Mouse (Mus musculus): ENCODE measurements around the gene Idnk. TPM values are rescaled to one million over a fixed set of nuclear protein-coding genes. Genes with fewer than 3 reads are reported as not detected.

Idnk gene
- polyA plus RNA-seq, 1 experiment from 2014 or later, result 73.2 TPM

- peak overlapping the region; percentile 39 for H3K4me3 ChIP-seq
- no peak overlapping the region for H3K27ac ChIP-seq
- no peaks in the 10 kb centered on the region for H3K27me3 ChIP-seq
- no peaks in the 10 kb centered on the region for H3K36me3 ChIP-seq (ENCODE audit: poor library complexity, severe bottlenecking)
- 0 out of 2 replicates have a peak overlapping the region, but pooled peaks have one; percentile 31 for H3K9ac ChIP-seq
- peak overlapping the region; percentile 70 for H3K4me2 ChIP-seq
- no peaks in the 10 kb centered on the region for H3K9me3 ChIP-seq (replicated peaks)
- peak; percentile 72 for ATAC-seq
- WGBS, result 45% methylated on average over 5 of the region's 5 CpGs
- H3K4me1 ChIP-seq, result peaks cover 11% of the 10 kb centered on the region; the same call in 1 of the 2 replicates
Measured at GRCm38 (mm10) chr13:58149033-58149558, 8.4 kb upstream of the Idnk start.

DNA sequence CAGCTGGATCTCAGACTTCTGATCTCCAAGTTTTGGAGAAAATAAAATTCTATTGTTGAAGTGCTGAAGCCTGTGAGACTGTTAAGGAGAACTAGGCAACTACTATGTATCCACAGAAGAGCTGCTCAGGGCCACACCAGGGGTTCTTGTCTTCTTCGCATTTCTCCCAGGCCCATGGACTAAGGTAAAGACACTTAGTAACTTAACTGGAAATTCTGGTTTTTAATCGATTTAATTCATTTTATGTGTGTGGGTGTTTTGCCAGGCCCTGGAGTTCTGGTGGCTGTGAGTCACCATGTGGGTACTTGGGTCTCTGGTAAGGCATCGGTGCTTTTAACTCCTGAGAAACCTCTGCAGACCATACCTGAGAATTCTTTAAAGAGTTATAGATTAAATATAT lies 7.8 kb upstream of the Idnk start:
- no peaks in the 10 kb centered on the region for H3K9me3 ChIP-seq (replicated peaks)
- WGBS, result 88% methylated on average over 3 of the region's 3 CpGs
- no peak overlapping the region for H3K27ac ChIP-seq
- H3K4me1 ChIP-seq, result peaks cover 11% of the 10 kb centered on the region; the same call in 1 of the 2 replicates
- H3K9ac ChIP-seq, result no peak overlapping the region
- no peaks in the 10 kb centered on the region for H3K36me3 ChIP-seq (ENCODE audit: poor library complexity, severe bottlenecking)
- no peak overlapping the region for H3K4me3 ChIP-seq
- H3K4me2 ChIP-seq, result no peak overlapping the region; the same call in 1 of the 2 replicates
- no peak for ATAC-seq
- H3K27me3 ChIP-seq, result no peaks in the 10 kb centered on the region

- Histone ChIP-seq H3K4me3 (no peak overlapping the region), H3K36me3 (ENCODE audit: poor library complexity, severe bottlenecking) (no peaks in the 10 kb centered on the region), H3K9me3 (replicated peaks) (no peaks in the 10 kb centered on the region), H3K9ac (no peak overlapping the region), H3K27ac (no peak overlapping the region), H3K27me3 (no peaks in the 10 kb centered on the region), H3K4me1 (peaks cover 11% of the 10 kb centered on the region; the same call in 1 of the 2 replicates), H3K4me2 (no peak overlapping the region)
- ATAC-seq, result no peak
- 79% methylated on average over 11 of the region's 11 CpGs for WGBS
Measured at GRCm38 (mm10) chr13:58150442-58150841, 7.0 kb upstream of the Idnk start.

- Histone ChIP-seq H3K4me3 (no peak overlapping the region), H3K9ac (no peak overlapping the region), H3K4me1 (0 out of 2 replicates have a peak, but pooled peaks cover 7% of the 10 kb centered on the region), H3K4me2 (no peak overlapping the region), H3K27ac (no peak overlapping the region), H3K9me3 (replicated peaks) (no peaks in the 10 kb centered on the region), H3K36me3 (ENCODE audit: poor library complexity, severe bottlenecking) (peaks cover 16% of the 10 kb centered on the region), H3K27me3 (no peaks in the 10 kb centered on the region)
- ATAC-seq, result no peak
- WGBS, result 82% methylated on average over 2 of the region's 2 CpGs
Measured at GRCm38 (mm10) chr13:58156031-58156430, 1.4 kb upstream of the Idnk start.

DNA sequence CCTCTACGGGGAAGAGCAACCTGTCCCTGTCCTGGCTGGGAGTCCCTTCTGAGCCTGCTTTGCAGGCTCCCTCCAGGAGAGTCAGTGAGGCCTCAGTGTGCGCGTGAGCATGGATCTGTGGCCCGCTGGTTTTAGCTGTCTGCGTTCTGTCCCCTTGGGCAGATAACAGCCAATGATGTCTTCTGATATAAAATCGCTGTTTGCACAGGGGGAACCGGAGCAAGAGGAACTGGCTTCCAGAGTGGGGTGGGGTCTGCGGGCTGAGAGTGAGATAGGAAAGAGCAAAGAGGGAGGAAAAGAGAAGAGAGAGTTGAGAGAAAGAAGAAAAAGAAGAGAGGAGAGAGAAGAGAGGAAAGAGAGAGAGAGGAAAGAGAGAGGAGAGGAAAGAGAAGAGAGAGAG lies 413 bp upstream of the Idnk start:
- H3K4me2 ChIP-seq, result peak overlapping the region; percentile 96
- H3K27me3 ChIP-seq, result no peaks in the 10 kb centered on the region

DNA sequence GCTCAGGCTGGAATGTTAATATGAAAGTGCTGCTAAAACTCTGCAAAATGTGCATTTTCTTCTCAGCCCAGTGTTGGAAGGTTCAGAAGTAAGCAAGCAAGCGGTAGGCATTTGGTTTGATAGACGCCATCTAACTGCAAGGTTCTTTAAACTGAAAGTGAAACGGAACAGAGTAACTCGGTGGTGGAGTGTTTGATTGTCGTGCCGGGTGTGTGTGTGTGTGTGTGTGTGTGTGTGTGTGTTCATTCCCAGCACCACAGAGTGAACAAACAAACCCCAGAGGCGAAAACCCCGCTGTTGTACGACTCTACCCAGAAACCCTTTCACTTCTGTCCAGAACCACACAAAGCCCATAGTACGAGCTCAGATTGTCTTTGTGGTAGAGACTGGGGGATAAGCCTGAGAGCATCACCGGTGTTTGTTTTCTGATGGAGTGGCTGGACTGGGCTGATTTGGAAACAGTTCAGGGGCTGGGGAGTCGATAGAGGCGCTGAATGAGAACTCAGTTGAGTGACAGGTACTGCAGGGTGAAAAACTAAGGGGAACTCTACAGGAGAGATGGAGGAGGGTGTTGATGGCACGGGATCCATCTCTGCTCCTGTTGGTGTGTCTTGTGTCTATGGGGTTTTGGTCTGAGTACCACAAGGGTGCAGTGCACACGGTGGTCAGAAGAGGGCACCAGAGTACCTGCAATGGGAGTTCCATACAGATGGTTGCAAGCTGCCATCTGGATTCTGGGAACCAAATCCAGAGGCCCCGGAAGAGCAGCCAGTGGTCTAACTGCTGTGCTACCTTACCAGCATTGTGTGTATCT lies 857 bp downstream of the Idnk start:
- WGBS, result 10% methylated on average over 16 of the region's 16 CpGs
- peak overlapping the region; percentile 93 for H3K4me3 ChIP-seq
- H3K9me3 ChIP-seq (replicated peaks), result no peaks in the 10 kb centered on the region
- no peaks in the 10 kb centered on the region for H3K27me3 ChIP-seq
- H3K9ac ChIP-seq, result peak overlapping the region; percentile 88
- peak; percentile 71 for ATAC-seq
- 0 out of 2 replicates have a peak, but pooled peaks cover 7% of the 10 kb centered on the region for H3K4me1 ChIP-seq
- H3K4me2 ChIP-seq, result peak overlapping the region; percentile 96
- peak overlapping the region; percentile 63 for H3K27ac ChIP-seq
- H3K36me3 ChIP-seq (ENCODE audit: poor library complexity, severe bottlenecking), result peaks cover 36% of the 10 kb centered on the region

More for the DNA sequence above, 413 bp upstream of the Idnk start:
- H3K9ac ChIP-seq, result peak overlapping the region; percentile 88
- WGBS, result 30% methylated on average over 8 of the region's 8 CpGs
- no peak for ATAC-seq
- H3K36me3 ChIP-seq (ENCODE audit: poor library complexity, severe bottlenecking), result peaks cover 26% of the 10 kb centered on the region
- H3K4me1 ChIP-seq, result 0 out of 2 replicates have a peak, but pooled peaks cover 7% of the 10 kb centered on the region
- no peak overlapping the region for H3K27ac ChIP-seq
- H3K4me3 ChIP-seq, result peak overlapping the region; percentile 93
- no peaks in the 10 kb centered on the region for H3K9me3 ChIP-seq (replicated peaks)

DNA sequence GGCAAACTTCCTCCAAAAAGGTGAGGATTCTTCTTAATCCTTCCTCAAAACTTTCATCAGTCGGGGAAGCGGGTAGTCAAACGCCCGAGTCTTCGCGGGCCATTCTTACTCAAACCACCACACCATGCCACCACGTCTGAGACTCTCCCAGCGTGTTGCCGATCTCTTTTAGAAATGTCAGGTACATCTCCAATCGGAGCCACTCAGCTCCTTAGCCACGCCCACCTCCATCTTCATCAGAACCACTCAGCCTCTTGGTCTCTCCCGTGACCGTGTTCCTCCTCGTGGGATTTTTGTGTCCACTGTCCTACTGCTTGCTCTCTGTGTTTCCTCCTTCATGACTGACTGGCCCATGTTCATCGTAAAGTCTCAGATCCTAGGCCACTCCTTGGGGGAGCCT lies 3.3 kb downstream of the Idnk start:
- Histone ChIP-seq H3K4me2 (no peak overlapping the region), H3K36me3 (ENCODE audit: poor library complexity, severe bottlenecking) (peaks cover 52% of the 10 kb centered on the region), H3K4me1 (0 out of 2 replicates have a peak, but pooled peaks cover 7% of the 10 kb centered on the region), H3K27me3 (no peaks in the 10 kb centered on the region), H3K9ac (no peak overlapping the region), H3K4me3 (no peak overlapping the region), H3K27ac (no peak overlapping the region), H3K9me3 (replicated peaks) (no peaks in the 10 kb centered on the region)
- WGBS, result 97% methylated on average over 15 of the region's 15 CpGs
- ATAC-seq, result no peak

DNA sequence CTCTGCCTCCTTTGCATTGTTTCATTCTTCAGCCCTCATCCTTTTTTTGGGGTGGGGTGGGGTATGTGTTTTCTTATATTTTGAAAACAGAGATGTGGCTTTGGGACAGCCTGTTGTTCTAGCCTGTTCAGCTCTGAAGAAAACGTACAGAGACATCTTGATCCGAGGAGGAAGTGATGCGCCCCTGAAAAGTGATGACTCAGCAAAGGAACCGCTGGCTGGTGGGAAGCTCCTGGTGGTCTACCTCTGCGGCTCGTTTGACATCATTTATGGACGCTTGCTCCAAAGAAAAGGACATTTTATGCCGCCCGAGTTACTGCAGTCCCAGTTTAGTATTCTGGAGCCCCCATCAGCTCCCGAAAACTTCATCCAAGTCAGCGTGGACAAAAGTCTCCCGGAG lies 5.9 kb downstream of the Idnk start:
- WGBS, result 96% methylated on average over 12 of the region's 12 CpGs
- no peak overlapping the region for H3K27ac ChIP-seq
- no peak overlapping the region for H3K9ac ChIP-seq
- H3K9me3 ChIP-seq (replicated peaks), result no peaks in the 10 kb centered on the region
- 0 out of 2 replicates have a peak, but pooled peaks cover 5% of the 10 kb centered on the region for H3K4me1 ChIP-seq
- H3K4me2 ChIP-seq, result no peak overlapping the region
- H3K36me3 ChIP-seq (ENCODE audit: poor library complexity, severe bottlenecking), result peaks cover 59% of the 10 kb centered on the region
- H3K4me3 ChIP-seq, result no peak overlapping the region
- H3K27me3 ChIP-seq, result no peaks in the 10 kb centered on the region
- no peak for ATAC-seq

DNA sequence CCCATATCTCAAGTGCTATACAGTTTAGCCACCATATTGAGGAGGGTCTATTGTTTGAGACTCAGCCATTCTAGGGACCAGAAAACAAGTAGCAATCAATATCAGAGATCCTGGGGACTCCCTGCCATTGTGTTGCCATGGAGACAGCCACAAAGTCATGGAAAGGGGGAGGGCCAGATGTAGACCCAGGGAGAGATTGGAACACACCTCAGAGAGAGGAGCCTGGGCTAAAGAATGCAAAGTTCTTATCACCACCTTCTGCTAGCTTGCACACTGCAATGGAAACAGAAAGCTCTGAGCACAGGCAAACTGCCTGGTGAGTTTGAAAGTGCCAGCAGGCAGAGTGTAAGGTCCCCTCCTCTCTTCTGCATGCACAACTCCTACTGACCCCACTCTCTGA lies 10.7 kb downstream of the Idnk start:
- Histone ChIP-seq H3K27ac (no peak overlapping the region), H3K4me2 (no peak overlapping the region)
- no peak for ATAC-seq

GRCm38 (mm10) chr13:58176105-58176504 lies 18.7 kb downstream of the Idnk start:
- H3K4me1 ChIP-seq, result no peaks in the 10 kb centered on the region
- ATAC-seq, result no peak
- no peaks in the 10 kb centered on the region for H3K9me3 ChIP-seq (replicated peaks)
- H3K9ac ChIP-seq, result no peak overlapping the region
- 93% methylated on average over 3 of the region's 3 CpGs for WGBS
- H3K4me2 ChIP-seq, result no peak overlapping the region
- H3K4me3 ChIP-seq, result no peak overlapping the region
- H3K27ac ChIP-seq, result no peak overlapping the region
- peaks cover 75% of the 10 kb centered on the region for H3K36me3 ChIP-seq (ENCODE audit: poor library complexity, severe bottlenecking)
- H3K27me3 ChIP-seq, result no peaks in the 10 kb centered on the region

More for the DNA sequence above, 10.7 kb downstream of the Idnk start:
- H3K36me3 ChIP-seq (ENCODE audit: poor library complexity, severe bottlenecking), result peaks cover 36% of the 10 kb centered on the region
- H3K9ac ChIP-seq, result no peak overlapping the region
- H3K27me3 ChIP-seq, result no peaks in the 10 kb centered on the region
- H3K4me1 ChIP-seq, result 0 out of 2 replicates have a peak, but pooled peaks cover 3% of the 10 kb centered on the region
- no peak overlapping the region for H3K4me3 ChIP-seq
- no peaks in the 10 kb centered on the region for H3K9me3 ChIP-seq (replicated peaks)

- no peak for ATAC-seq
- Histone ChIP-seq H3K4me2 (no peak overlapping the region), H3K9me3 (replicated peaks) (no peaks in the 10 kb centered on the region), H3K4me1 (no peaks in the 10 kb centered on the region), H3K27me3 (no peaks in the 10 kb centered on the region), H3K9ac (no peak overlapping the region), H3K27ac (no peak overlapping the region), H3K4me3 (no peak overlapping the region), H3K36me3 (ENCODE audit: poor library complexity, severe bottlenecking) (peaks cover 81% of the 10 kb centered on the region)
- 92% methylated on average over 9 of the region's 9 CpGs for WGBS
Measured at GRCm38 (mm10) chr13:58177511-58178208, 20.2 kb downstream of the Idnk start.

Data from forebrain, embryonic 13.5 days (tissue).